Mouse (Mus musculus) midbrain, postnatal 0 days (tissue): ENCODE measurements around the gene Dyrk1a. TPM values are rescaled to one million over a fixed set of nuclear protein-coding genes. Genes with fewer than 3 reads are reported as not detected.

Source experiments
- ATAC-seq: fragments of 200-750 bp; cut with Nextera tagmentation; 2 replicates; pipeline ENCODE4 v1.8.0; 2017; ENCODE audit warnings: moderate number of reproducible peaks, mild to moderate bottlenecking, moderate TSS enrichment, moderate library complexity; ENCODE audit not compliant: low FRiP score
- DNase-seq: peaks from one replicate; pipeline ENCODE4 v3.0.0-alpha.2; 2015; ENCODE audit warnings: low spot score
- H3K27ac ChIP-seq: fragments of 300-500 bp; sonication (generic); 2 replicates; pipeline ENCODE4 v1.5.1; 2014; ENCODE audit warnings: low read depth, mild to moderate bottlenecking, low read length, mixed read lengths
- H3K27me3 ChIP-seq: fragments of 300-500 bp; sonication (generic); 2 replicates; pipeline ENCODE4 v1.6.1; 2014; ENCODE audit warnings: low read length, control low read depth, mixed read lengths; ENCODE audit not compliant: insufficient read depth
- H3K36me3 ChIP-seq: fragments of 300-500 bp; sonication (generic); 2 replicates; pipeline ENCODE4 v1.6.1; 2014; ENCODE audit warnings: low read length, control low read depth, mixed read lengths; ENCODE audit not compliant: insufficient read depth
- H3K4me1 ChIP-seq: fragments of 300-500 bp; sonication (generic); 2 replicates; pipeline ENCODE4 v1.6.1; 2014; ENCODE audit warnings: mild to moderate bottlenecking, control low read depth, antibody characterized with exemption, low read length, mixed read lengths; ENCODE audit not compliant: insufficient read depth
- H3K4me2 ChIP-seq: fragments of 300-500 bp; sonication (generic); 2 replicates; pipeline ENCODE4 v1.6.1; 2014; ENCODE audit warnings: low read depth, mild to moderate bottlenecking, low read length, mixed read lengths; ENCODE audit not compliant: poor library complexity, severe bottlenecking
- H3K4me3 ChIP-seq: fragments of 300-500 bp; sonication (generic); 2 replicates; pipeline ENCODE4 v1.5.1; 2014; ENCODE audit warnings: low read depth, mild to moderate bottlenecking, low read length, moderate library complexity
- H3K9ac ChIP-seq: fragments of 300-500 bp; sonication (generic); replicated peaks from 2 replicates; pipeline ENCODE4 v1.6.1; 2014; ENCODE audit warnings: mild to moderate bottlenecking, low read length, moderate library complexity, mixed read lengths; ENCODE audit not compliant: poor library complexity, severe bottlenecking
- H3K9me3 ChIP-seq: fragments of 300-500 bp; sonication (generic); 2 replicates; pipeline ENCODE4 v1.6.1; 2016; ENCODE audit warnings: low read length, control low read depth
- CTCF ChIP-seq: IDR thresholded peaks from 2 replicates; pipeline ENCODE4 v1.5.1; 2016; ENCODE audit warnings: antibody characterized with exemption, mild to moderate bottlenecking
- WGBS: fragments of 180-500 bp; shearing (Covaris S2); extraction: QIAGEN DNeasy Blood & Tissue Kit; methylation state at CpG from one replicate; pipeline ENCODE4 v1.1.7; 2014; 5-methylcytosine and 5-hydroxymethylcytosine counted together
- polyA plus RNA-seq: library from polyadenylated mRNA; unstranded; fragments of >200 nt; fragmentation: Nextera tagmentation; extraction: Ambion mirVana; gene quantifications from 2 replicates; pipeline ENCODE4 v1.2.1, GENCODE M21; 2015
- total RNA-seq: library from RNA; depleted of rRNA; stranded (reverse); fragments of >200 nt; gene quantifications from 2 replicates; pipeline ENCODE4 v1.2.3, GENCODE M21; 2014

Dyrk1a gene
- total and polyA plus RNA-seq, 2 experiments from 2014 or later, result 13.7 to 94.2 TPM

DNA sequence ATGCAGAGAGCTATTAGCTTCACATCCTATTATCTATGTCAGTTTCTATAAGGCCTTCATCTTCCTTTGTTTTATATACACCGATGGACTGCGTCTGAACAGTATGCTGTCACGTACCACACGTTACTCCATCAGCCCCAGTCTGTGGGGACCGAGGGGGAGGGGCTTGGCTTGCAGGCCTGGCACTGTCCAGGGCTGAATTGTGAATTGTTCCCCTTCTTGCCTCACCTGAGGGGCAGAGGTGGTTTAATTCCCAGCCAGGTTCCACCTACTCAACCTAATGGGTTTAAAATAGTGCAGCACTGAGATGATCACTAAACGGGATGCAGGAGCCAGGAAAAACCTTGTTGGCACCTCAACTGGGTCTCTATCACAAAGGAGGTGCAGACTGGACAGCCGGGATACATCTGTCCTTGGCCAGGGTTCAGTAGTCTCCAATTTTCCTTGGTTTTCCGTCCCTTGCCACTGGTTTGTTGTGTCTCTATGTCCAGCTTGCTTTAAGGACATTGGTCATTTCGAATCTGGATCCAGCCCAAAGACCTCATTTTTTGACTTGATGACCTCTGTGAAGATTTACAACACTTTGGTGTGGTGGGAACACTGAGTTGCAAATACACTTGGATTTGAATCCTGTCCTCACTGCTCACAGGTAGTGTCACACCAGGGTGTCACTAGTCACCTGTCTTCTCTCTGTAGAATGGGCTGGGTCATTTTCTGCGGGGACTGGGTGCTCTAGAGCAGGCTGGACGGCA, 2.8 kb upstream of the Dyrk1a start:
- Histone ChIP-seq H3K4me1 (peaks cover 6% of the 10 kb centered on the region; the same call in 1 of the 2 replicates), H3K9me3 (no peaks in the 10 kb centered on the region), H3K4me3 (no peak overlapping the region), H3K36me3 (no peaks in the 10 kb centered on the region), H3K4me2 (no peak overlapping the region), H3K9ac (no peak overlapping the region), H3K27ac (no peak overlapping the region), H3K27me3 (no peaks in the 10 kb centered on the region)
- 87% methylated on average over 11 of the region's 11 CpGs for WGBS
- no peak for TF ChIP-seq CTCF
- ATAC-seq (no peak), DNase-seq (no peak)

GRCm38 (mm10) chr16:94567751-94568150, 2.1 kb upstream of the Dyrk1a start:
- DNase-seq, result no peak
- no peak for ATAC-seq
- H3K27ac ChIP-seq, result no peak overlapping the region
- no peaks in the 10 kb centered on the region for H3K27me3 ChIP-seq
- no peaks in the 10 kb centered on the region for H3K9me3 ChIP-seq
- H3K4me2 ChIP-seq, result no peak overlapping the region
- no peaks in the 10 kb centered on the region for H3K36me3 ChIP-seq
- no peak overlapping the region for H3K4me3 ChIP-seq
- WGBS, result 55% methylated on average over 5 of the region's 5 CpGs
- peaks cover 11% of the 10 kb centered on the region; the same call in 1 of the 2 replicates for H3K4me1 ChIP-seq
- no peak overlapping the region for H3K9ac ChIP-seq
- TF ChIP-seq CTCF, result no peak

- H3K4me2 ChIP-seq, result peak overlapping the region; percentile 39
- peak overlapping the region; percentile 76 for H3K4me3 ChIP-seq
- H3K9ac ChIP-seq, result peak overlapping the region; percentile 70
- H3K27me3 ChIP-seq, result no peaks in the 10 kb centered on the region
- H3K27ac ChIP-seq, result peak overlapping the region; percentile 100
- WGBS, result 2% methylated on average over 44 of the region's 53 CpGs
- no peaks in the 10 kb centered on the region for H3K36me3 ChIP-seq
- ATAC-seq, result peak; percentile 76
- no peak for TF ChIP-seq CTCF
- H3K4me1 ChIP-seq, result peaks cover 11% of the 10 kb centered on the region; the same call in 1 of the 2 replicates
- no peaks in the 10 kb centered on the region for H3K9me3 ChIP-seq
- DNase-seq, result no peak
These were observed 1.2 kb upstream of the Dyrk1a start for GRCm38 (mm10) chr16:94568335-94569228.

- no peak for ATAC-seq
These were observed 691 bp downstream of the Dyrk1a start for GRCm38 (mm10) chr16:94570361-94571041.

DNA sequence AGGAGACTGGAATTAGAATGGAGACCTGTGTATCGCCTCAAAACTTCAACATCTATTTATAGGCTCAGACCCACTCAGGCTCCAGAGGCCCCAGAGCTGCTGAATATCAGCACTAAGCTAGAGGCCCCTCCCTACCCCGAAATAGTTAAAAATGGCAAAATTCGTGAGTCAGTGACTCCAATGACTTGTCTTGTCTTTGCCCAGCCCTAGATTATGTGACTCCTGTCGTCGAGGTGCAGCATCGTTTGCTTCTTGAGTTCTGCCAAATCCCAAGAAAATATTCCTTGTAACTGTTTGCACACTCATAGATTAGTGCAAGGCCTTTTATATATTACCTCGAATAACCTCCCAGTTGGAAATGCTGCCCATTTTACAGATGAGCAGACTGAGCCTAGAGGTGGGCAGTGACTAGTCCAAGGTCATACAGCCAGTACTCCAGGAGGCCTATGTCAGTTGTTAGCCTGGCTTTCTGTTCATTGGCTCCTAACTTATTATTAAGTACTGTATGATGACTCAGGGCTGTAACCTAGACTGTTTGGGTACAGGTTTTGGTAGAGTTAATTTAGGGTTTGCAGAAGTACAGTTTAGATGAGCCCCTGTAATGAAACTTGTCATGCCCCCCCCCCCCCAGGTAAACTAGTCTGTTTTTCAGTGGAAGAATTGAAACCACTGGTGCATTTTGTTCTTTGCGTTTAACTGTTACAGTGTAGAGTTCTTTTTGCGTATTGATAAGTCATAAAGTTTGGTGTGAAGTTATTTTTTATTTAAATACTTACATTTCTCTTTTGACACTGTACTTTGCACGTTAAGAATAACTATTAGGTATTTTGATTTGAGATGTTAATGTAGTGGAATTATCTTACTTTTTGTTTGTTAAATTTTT, 1.5 kb downstream of the Dyrk1a start:
- no peaks in the 10 kb centered on the region for H3K27me3 ChIP-seq
- H3K9me3 ChIP-seq, result no peaks in the 10 kb centered on the region
- 25% methylated on average over 10 of the region's 10 CpGs for WGBS
- no peak for TF ChIP-seq CTCF
- H3K9ac ChIP-seq, result peak overlapping the region; percentile 99
- no peaks in the 10 kb centered on the region for H3K36me3 ChIP-seq
- H3K4me3 ChIP-seq, result peak overlapping the region; percentile 76
- ATAC-seq (no peak), DNase-seq (no peak)
- peak overlapping the region; percentile 100 for H3K27ac ChIP-seq
- H3K4me2 ChIP-seq, result peak overlapping the region; percentile 80
- H3K4me1 ChIP-seq, result peaks cover 15% of the 10 kb centered on the region; the same call in 1 of the 2 replicates

More at GRCm38 (mm10) chr16:94570361-94571041, 691 bp downstream of the Dyrk1a start:
- Histone ChIP-seq H3K36me3 (no peaks in the 10 kb centered on the region), H3K4me2 (peak overlapping the region; percentile 80), H3K27ac (peak overlapping the region; percentile 100), H3K4me1 (peaks cover 15% of the 10 kb centered on the region; the same call in 1 of the 2 replicates), H3K9me3 (no peaks in the 10 kb centered on the region), H3K4me3 (peak overlapping the region; percentile 76), H3K9ac (peak overlapping the region; percentile 99), H3K27me3 (no peaks in the 10 kb centered on the region)
- TF ChIP-seq CTCF, result no peak
- DNase-seq, result no peak
- under 1% methylated on average over 38 of the region's 88 CpGs for WGBS
